Mouse (Mus musculus) liver, adult 2 months (tissue): Measurements from ENCODE around the gene Adgrl3.

Experiments
- CTCF ChIP-seq: fragments of 200-500 bp; IDR thresholded peaks from 2 replicates; pipeline ENCODE4 v1.5.1; 2011; ENCODE audit warnings: low read depth, low read length, control low read depth
- POLR2A ChIP-seq: fragments of 200-500 bp; IDR thresholded peaks from 2 replicates; pipeline ENCODE4 v1.6.1; 2011; ENCODE audit warnings: low read length, control low read depth; ENCODE audit not compliant: insufficient read depth; ENCODE audit errors: extremely low read depth

GRCm38 (mm10) chr5:81077031-81077430 lies 57.1 kb downstream of the Adgrl3 start:
- TF ChIP-seq POLR2A (no peak), CTCF (no peak)
